Comparison of ENCODE assay signal across 24 mouse cellular contexts in genomic region chr6:108702648-108703047, GRCm38 (mm10). TPM values are rescaled to one million over a fixed set of nuclear protein-coding genes. Genes with fewer than 3 reads are reported as not detected.
DNase-seq lines count a peak whose midpoint lies in the region; ATAC-seq and TF ChIP-seq lines count a peak whose summit lies in the region.
"Had no signal": no experiment of that assay in that cellular context is flagged by ENCODE, and none has a peak within 500 bp of the region (broad histone marks: within the 10 kb centered on the region; RNA-seq: fewer than 3 reads in every experiment).

No protein-coding gene starts in this region.

- H3K9me3 ChIP-seq in E14TG2a.4 (ENCODE audit: low read length): no peaks in the 10 kb centered on the region
- no peaks in the 10 kb centered on the region for H3K9me3 ChIP-seq in stomach, postnatal 0 days (ENCODE audit: control insufficient read depth, low read length)
- H3K9me3 ChIP-seq: forebrain, embryonic 13.5 days; heart, embryonic 15.5 days; liver, embryonic 15.5 days had no signal

- peak overlapping the region; percentile 10; the same call in 1 of the 2 replicates for H3K4me3 ChIP-seq in E14TG2a.4 (replicated peaks; ENCODE audit: low read length)
- no peak overlapping the region for H3K4me3 ChIP-seq in stomach, postnatal 0 days (ENCODE audit: low read depth, low read length)
- H3K4me3 ChIP-seq: erythroblast, embryonic 14.5 days; forebrain, embryonic 13.5 days; heart, adult 2 months; heart, embryonic 15.5 days; liver, embryonic 15.5 days had no signal

- H3K4me1 ChIP-seq in E14TG2a.4 (replicated peaks; ENCODE audit: low read depth, low read length): peaks cover 92% of the 10 kb centered on the region
- no peaks in the 10 kb centered on the region for H3K4me1 ChIP-seq in stomach, postnatal 0 days (replicated peaks; ENCODE audit: control insufficient read depth, insufficient read depth)

- peak; percentile 78 for DNase-seq in MEL-GATA-1-ER (ENCODE audit: extremely low read depth, low read depth)
- DNase-seq in stomach, postnatal 0 days (ENCODE audit: low spot score): peak; percentile 68
- DNase-seq in spleen, adult 12 weeks (ENCODE audit: low spot score): no peak
- no peak for DNase-seq in embryo, embryonic 9.5 days (ENCODE audit: extremely low spot score)
- DNase-seq in kidney, postnatal 25 days: no peak
- DNase-seq: adrenal gland, postnatal 14 days; cerebellum, adult 11 months; cerebellum, postnatal 25 days; gastrocnemius, postnatal 14 days; heart, postnatal 4 days; kidney, adult 18-20 months; layer of hippocampus, postnatal 36 days; lung, postnatal 10 days; right cerebral cortex, adult 18-20 months had no signal

- no peak overlapping the region for H3K9ac ChIP-seq in stomach, postnatal 0 days (ENCODE audit: low read length)
- H3K9ac ChIP-seq: forebrain, embryonic 13.5 days; heart, embryonic 15.5 days; liver, embryonic 15.5 days had no signal

- peak; percentile 45 for ATAC-seq in megakaryocyte progenitor cell, adult 5-6 weeks (replicated peaks; ENCODE audit: poor library complexity)
- peak; percentile 57 for ATAC-seq in stomach, postnatal 0 days (ENCODE audit: low FRiP score, low TSS enrichment)
- ATAC-seq: forebrain, embryonic 13.5 days; hindbrain, embryonic 16.5 days; Patski had no signal

- H3K27me3 ChIP-seq in E14TG2a.4 (ENCODE audit: insufficient read depth, low read length): no peaks in the 10 kb centered on the region
- H3K27me3 ChIP-seq in stomach, postnatal 0 days (ENCODE audit: control insufficient read depth, insufficient read depth, low read length): no peaks in the 10 kb centered on the region
- H3K27me3 ChIP-seq: heart, embryonic 15.5 days; liver, embryonic 15.5 days; Patski had no signal

- H3K36me3 ChIP-seq in E14TG2a.4 (ENCODE audit: insufficient read depth, low read length): no peaks in the 10 kb centered on the region
- no peaks in the 10 kb centered on the region for H3K36me3 ChIP-seq in stomach, postnatal 0 days (ENCODE audit: control insufficient read depth, insufficient read depth, low read length)
- H3K36me3 ChIP-seq: heart, embryonic 15.5 days; liver, embryonic 15.5 days had no signal

- no peak for TF ChIP-seq CTCF in E14TG2a.4 (conservative IDR thresholded peaks at IDR 0.05; ENCODE audit: low read length)
- no peak for TF ChIP-seq CTCF in stomach, postnatal 0 days (IDR thresholded peaks at IDR 0.05; ENCODE audit: low read depth)

- no peak overlapping the region for H3K4me2 ChIP-seq in stomach, postnatal 0 days (replicated peaks; ENCODE audit: low read depth)
- H3K4me2 ChIP-seq: forebrain, embryonic 13.5 days; heart, embryonic 15.5 days; liver, embryonic 15.5 days had no signal

- WGBS in stomach, postnatal 0 days: 52% methylated on average over 3 of the region's 3 CpGs

- H3K27ac ChIP-seq in stomach, postnatal 0 days (replicated peaks): no peak overlapping the region; the same call in 1 of the 2 replicates
- H3K27ac ChIP-seq: forebrain, embryonic 13.5 days; heart, adult 2 months; heart, embryonic 15.5 days; kidney, postnatal 0 days; liver, embryonic 15.5 days had no signal

- no peak for TF ChIP-seq EP300 in stomach, postnatal 0 days (optimal IDR thresholded peaks at IDR 0.05)

RNA-seq across cellular contexts. Expression of gene Bhlhe40, which starts 42.2 kb away (rescaled TPM):
- 3.4 and 3.5 TPM in 2 replicates for total RNA-seq in megakaryocyte progenitor cell, adult 5-6 weeks (2015)
- total RNA-seq in megakaryocyte progenitor cell, adult 5-6 weeks (2017): 2.9 and 4.1 TPM in 2 replicates
- 24.8 and 28.7 TPM in 2 replicates for polyA plus RNA-seq in stomach, postnatal 0 days (2015; fragmentation: Nextera tagmentation; extraction: Ambion mirVana)

Comparison
In these comparisons a context has a peak if more than half of its experiments do, and no peak if none do; other contexts are left out.
1. DNase-seq: peak in MEL-GATA-1-ER (single experiment) and stomach, postnatal 0 days (single experiment); none in spleen, adult 12 weeks (single experiment), embryo, embryonic 9.5 days (single experiment) and kidney, postnatal 25 days (0 of 2).